ENCODE assay signal across 13 mouse cellular contexts in genomic region chr16:25262965-25263364, GRCm38 (mm10). TPM values are rescaled to one million over a fixed set of nuclear protein-coding genes. Genes with fewer than 3 reads are reported as not detected.
A peak's percentile ranks its signal among the peaks of the same experiment; 100 is the strongest.
DNase-seq lines count a peak whose midpoint lies in the region; ATAC-seq lines count a peak whose summit lies in the region.
"Had no signal": no experiment of that assay in that cellular context is flagged by ENCODE, and none has a peak within 500 bp of the region (broad histone marks: within the 10 kb centered on the region; RNA-seq: fewer than 3 reads in every experiment).

No protein-coding gene starts in this region.

- DNase-seq in midbrain, embryonic 10.5 days (ENCODE audit: low spot score), result no peak
- DNase-seq in heart, adult 8-10 months (ENCODE audit: low spot score), result peak; percentile 63
- DNase-seq in mesoderm, embryonic 11.5 days (ENCODE audit: low read depth, low spot score), result peak; percentile 19
- DNase-seq in right cerebral cortex, postnatal 25 days, result no peak

- no peak overlapping the region for H3K27ac ChIP-seq in forebrain, embryonic 13.5 days
- no peak overlapping the region for H3K27ac ChIP-seq in forebrain, embryonic 12.5 days
- no peak overlapping the region for H3K27ac ChIP-seq in midbrain, embryonic 15.5 days
- H3K27ac ChIP-seq in midbrain, embryonic 10.5 days (replicated peaks), result no peak overlapping the region

- H3K4me1 ChIP-seq in forebrain, embryonic 13.5 days, result peaks cover 3% of the 10 kb centered on the region
- no peaks in the 10 kb centered on the region for H3K4me1 ChIP-seq in forebrain, embryonic 12.5 days
- no peaks in the 10 kb centered on the region for H3K4me1 ChIP-seq in midbrain, embryonic 15.5 days
- no peaks in the 10 kb centered on the region for H3K4me1 ChIP-seq in midbrain, embryonic 10.5 days

- H3K9me3 ChIP-seq in forebrain, embryonic 13.5 days (replicated peaks), result no peaks in the 10 kb centered on the region
- no peaks in the 10 kb centered on the region for H3K9me3 ChIP-seq in forebrain, embryonic 12.5 days
- H3K9me3 ChIP-seq in midbrain, embryonic 15.5 days, result no peaks in the 10 kb centered on the region
- no peaks in the 10 kb centered on the region for H3K9me3 ChIP-seq in midbrain, embryonic 10.5 days (replicated peaks)

- 66% methylated on average over 4 of the region's 4 CpGs for WGBS in forebrain, embryonic 13.5 days
- WGBS in forebrain, embryonic 12.5 days, result 71% methylated on average over 4 of the region's 4 CpGs
- 81% methylated on average over 4 of the region's 4 CpGs for WGBS in midbrain, embryonic 15.5 days
- 87% methylated on average over 4 of the region's 4 CpGs for WGBS in midbrain, embryonic 10.5 days

- H3K9ac ChIP-seq in forebrain, embryonic 13.5 days, result no peak overlapping the region
- H3K9ac ChIP-seq in forebrain, embryonic 12.5 days, result no peak overlapping the region
- no peak overlapping the region for H3K9ac ChIP-seq in midbrain, embryonic 15.5 days

- no peak overlapping the region for H3K4me2 ChIP-seq in forebrain, embryonic 13.5 days
- no peak overlapping the region for H3K4me2 ChIP-seq in forebrain, embryonic 12.5 days
- H3K4me2 ChIP-seq in midbrain, embryonic 15.5 days, result no peak overlapping the region

- no peak overlapping the region for H3K4me3 ChIP-seq in forebrain, embryonic 13.5 days
- no peak overlapping the region for H3K4me3 ChIP-seq in forebrain, embryonic 12.5 days (replicated peaks)
- no peak overlapping the region for H3K4me3 ChIP-seq in midbrain, embryonic 15.5 days
- H3K4me3 ChIP-seq in midbrain, embryonic 10.5 days, result no peak overlapping the region
- H3K4me3 ChIP-seq: erythroblast, embryonic 14.5 days had no signal

- ATAC-seq in forebrain, embryonic 13.5 days, result peak; percentile 36; the same call in 1 of the 2 replicates
- ATAC-seq in forebrain, embryonic 12.5 days (ENCODE audit: low FRiP score), result no peak
- 0 out of 2 replicates have a peak, but pooled peaks have one; percentile 57 for ATAC-seq in midbrain, embryonic 15.5 days (replicated peaks)
- no peak for ATAC-seq in cerebellum, adult (ENCODE audit: insufficient number of reproducible peaks, low FRiP score, low TSS enrichment)

- no peaks in the 10 kb centered on the region for H3K36me3 ChIP-seq in forebrain, embryonic 13.5 days (ENCODE audit: poor library complexity, severe bottlenecking)
- no peaks in the 10 kb centered on the region for H3K36me3 ChIP-seq in forebrain, embryonic 12.5 days (replicated peaks)
- no peaks in the 10 kb centered on the region for H3K36me3 ChIP-seq in midbrain, embryonic 15.5 days (replicated peaks)
- no peaks in the 10 kb centered on the region for H3K36me3 ChIP-seq in midbrain, embryonic 10.5 days

- H3K27me3 ChIP-seq in forebrain, embryonic 13.5 days, result no peaks in the 10 kb centered on the region
- H3K27me3 ChIP-seq in forebrain, embryonic 12.5 days, result 0 out of 2 replicates have a peak, but pooled peaks cover 7% of the 10 kb centered on the region
- no peaks in the 10 kb centered on the region; the same call in 1 of the 2 replicates for H3K27me3 ChIP-seq in midbrain, embryonic 15.5 days (replicated peaks)
- H3K27me3 ChIP-seq in midbrain, embryonic 10.5 days (ENCODE audit: low read depth, poor library complexity, severe bottlenecking), result no peaks in the 10 kb centered on the region; the same call in 1 of the 2 replicates

RNA-seq across cellular contexts. Expression of gene Tprg, which starts 23.7 kb away (rescaled TPM):
- polyA plus RNA-seq in forebrain, embryonic 13.5 days (2015; fragmentation: Nextera tagmentation; extraction: Ambion mirVana), result not detected in 2 replicates
- not detected in 2 replicates for polyA plus RNA-seq in forebrain, embryonic 12.5 days (2016; fragmentation: Nextera tagmentation; extraction: Ambion mirVana)
- 0.15 TPM in 1 of 2 replicates, not detected in the other for polyA plus RNA-seq in midbrain, embryonic 15.5 days (2015; fragmentation: Nextera tagmentation; extraction: Ambion mirVana)
- polyA plus RNA-seq in midbrain, embryonic 10.5 days (2016; fragmentation: Nextera tagmentation; extraction: Ambion mirVana), result not detected in 2 replicates
- total RNA-seq in heart, adult 8-10 months (2022), result not detected
- total RNA-seq: ES-E14; layer of hippocampus, adult 18-20 months; liver, adult 2 months had no signal
- polyA plus RNA-seq: erythroblast, embryonic 14.5 days; liver, adult 2 months; spleen, adult 2 months had no signal

Comparison
In these comparisons a context has a peak if more than half of its experiments do, and no peak if none do; other contexts are left out.
1. ATAC-seq: peak in forebrain, embryonic 13.5 days (single experiment) and midbrain, embryonic 15.5 days (single experiment); none in forebrain, embryonic 12.5 days (single experiment) and cerebellum, adult (single experiment).
2. DNase-seq: peak in heart, adult 8-10 months (single experiment) and mesoderm, embryonic 11.5 days (single experiment); none in midbrain, embryonic 10.5 days (single experiment) and right cerebral cortex, postnatal 25 days (single experiment).